Comparison of ENCODE assay signal across 9 mouse cellular contexts in the genomic region with DNA sequence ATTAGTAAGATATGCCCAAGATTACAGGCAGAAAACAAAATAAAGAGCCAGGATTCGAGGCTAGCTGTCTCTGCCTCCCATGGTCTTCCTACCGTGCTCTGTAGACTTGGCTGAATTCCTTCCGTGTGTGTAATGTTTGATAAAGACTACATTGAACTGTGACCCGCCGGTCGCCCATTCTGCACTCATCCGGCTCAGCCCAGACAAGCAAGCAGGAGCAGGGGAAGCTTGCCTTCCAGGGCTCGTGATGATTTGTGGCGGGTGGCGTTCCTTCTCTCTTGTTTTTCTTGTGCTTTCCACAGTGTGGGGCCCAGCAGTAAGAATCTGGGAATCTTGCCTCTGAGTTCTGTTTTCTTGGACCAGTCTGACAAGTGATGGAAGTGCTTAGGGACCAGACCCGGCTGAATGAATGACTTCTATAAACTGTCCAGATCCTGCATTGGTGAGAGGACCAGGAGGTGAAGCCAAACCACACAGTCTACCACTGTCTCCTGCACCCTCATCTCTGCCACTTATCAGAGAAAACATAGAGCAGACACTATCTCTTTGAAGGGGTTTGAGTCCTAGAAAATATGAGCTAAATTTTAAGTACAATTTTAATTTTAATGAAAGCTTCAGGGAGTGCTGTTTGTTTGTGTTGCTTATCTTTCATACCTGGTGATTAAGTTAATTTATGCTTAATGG.
DNase-seq lines count a peak whose midpoint lies in the region; ATAC-seq and TF ChIP-seq lines count a peak whose summit lies in the region.
"Had no signal": no experiment of that assay in that cellular context is flagged by ENCODE, and none has a peak within 500 bp of the region (broad histone marks: within the 10 kb centered on the region; RNA-seq: fewer than 3 reads in every experiment).

No protein-coding gene starts in this region.

- H3K4me3 ChIP-seq in lung, embryonic 14.5 days (ENCODE audit: low read depth, low read length) = no peak overlapping the region
- no peak overlapping the region for H3K4me3 ChIP-seq in lung, adult 2 months (replicated peaks; ENCODE audit: extremely low read depth, low read depth, low read length)
- no peak overlapping the region for H3K4me3 ChIP-seq in kidney, adult 2 months (ENCODE audit: insufficient read depth, low read depth, low read length)
- no peak overlapping the region for H3K4me3 ChIP-seq in liver, postnatal 0 days (ENCODE audit: low read depth, low read length)

- peak; percentile 72 for DNase-seq in lung, embryonic 14.5 days
- DNase-seq in lung, adult 2 months = no peak
- DNase-seq in kidney, adult 2 months = peak; percentile 91
- peak; percentile 51 for DNase-seq in liver, postnatal 0 days
- no peak for DNase-seq in testis, postnatal 10 days (ENCODE audit: low spot score)
- no peak for DNase-seq in right cerebral cortex, postnatal 10 days (ENCODE audit: low spot score in 2 of 2)
- DNase-seq: right cerebral cortex, postnatal 14 days had no signal

- peak; percentile 63 for ATAC-seq in lung, embryonic 14.5 days (ENCODE audit: insufficient read depth)
- peak; percentile 58 for ATAC-seq in erythroid progenitor cell, adult 5-6 weeks (replicated peaks; ENCODE audit: low FRiP score, poor library complexity, severe bottlenecking)
- peak; percentile 77 for ATAC-seq in liver, postnatal 0 days
- ATAC-seq in granulocyte monocyte progenitor cell, adult 5-6 weeks (replicated peaks; ENCODE audit: poor library complexity, severe bottlenecking) = no peak

- no peak for TF ChIP-seq CTCF in lung, embryonic 14.5 days (IDR thresholded peaks at IDR 0.05; ENCODE audit: low read depth)
- TF ChIP-seq CTCF in lung, adult 2 months (IDR thresholded peaks at IDR 0.05; ENCODE audit: insufficient read depth, low read length) = no peak
- no peak for TF ChIP-seq CTCF in kidney, adult 2 months (conservative IDR thresholded peaks at IDR 0.05; ENCODE audit: insufficient read depth, insufficient read length, low read depth, low read length)
- no peak for TF ChIP-seq CTCF in liver, postnatal 0 days (IDR thresholded peaks at IDR 0.05; ENCODE audit: low read depth)

- 8% methylated on average over 11 of the region's 11 CpGs for WGBS in lung, embryonic 14.5 days
- WGBS in lung, adult 2 months = 23% methylated on average over 11 of the region's 11 CpGs
- WGBS in kidney, adult 2 months = 11% methylated on average over 11 of the region's 11 CpGs
- 16% methylated on average over 11 of the region's 11 CpGs for WGBS in liver, postnatal 0 days (ENCODE audit: insufficient replicate concordance)

- TF ChIP-seq EP300 in liver, postnatal 0 days (IDR thresholded peaks at IDR 0.05; ENCODE audit: low read depth) = peak; percentile 2; the same call in 1 of the 2 replicates

- no peak for TF ChIP-seq POLR2A in lung, adult 2 months (IDR thresholded peaks at IDR 0.05; ENCODE audit: borderline replicate concordance, extremely low read depth, low read depth, low read length)
- TF ChIP-seq POLR2A in kidney, adult 2 months (IDR thresholded peaks at IDR 0.05; ENCODE audit: low read depth, low read length) = no peak

- H3K9ac ChIP-seq in lung, embryonic 14.5 days = no peak overlapping the region
- H3K9ac ChIP-seq in liver, postnatal 0 days (replicated peaks) = no peak overlapping the region

- H3K9me3 ChIP-seq in lung, embryonic 14.5 days (ENCODE audit: low read depth, low read length) = peaks cover 11% of the 10 kb centered on the region; the same call in 1 of the 2 replicates
- peaks cover 16% of the 10 kb centered on the region for H3K9me3 ChIP-seq in liver, postnatal 0 days (ENCODE audit: low read length)

- H3K4me2 ChIP-seq in lung, embryonic 14.5 days = no peak overlapping the region
- H3K4me2 ChIP-seq in liver, postnatal 0 days (ENCODE audit: low read depth, low read length) = no peak overlapping the region

- H3K4me1 ChIP-seq in lung, embryonic 14.5 days (ENCODE audit: insufficient read depth) = peaks cover 15% of the 10 kb centered on the region
- no peaks in the 10 kb centered on the region for H3K4me1 ChIP-seq in lung, adult 2 months (ENCODE audit: control insufficient read depth, insufficient read depth, low read length)
- peaks cover 8% of the 10 kb centered on the region for H3K4me1 ChIP-seq in kidney, adult 2 months (ENCODE audit: control insufficient read depth, insufficient read depth, low read length)
- peaks cover 28% of the 10 kb centered on the region for H3K4me1 ChIP-seq in liver, postnatal 0 days (ENCODE audit: insufficient read depth)

- peak overlapping the region; percentile 12; the same call in 1 of the 2 replicates for H3K27ac ChIP-seq in lung, embryonic 14.5 days (ENCODE audit: low read depth)
- no peak overlapping the region for H3K27ac ChIP-seq in kidney, adult 2 months (ENCODE audit: insufficient read depth, low read depth, low read length)
- peak overlapping the region; percentile 52; the same call in 1 of the 2 replicates for H3K27ac ChIP-seq in liver, postnatal 0 days (ENCODE audit: low read depth)

- no peaks in the 10 kb centered on the region for H3K27me3 ChIP-seq in lung, embryonic 14.5 days (ENCODE audit: insufficient read depth, low read length)
- no peaks in the 10 kb centered on the region for H3K27me3 ChIP-seq in kidney, adult 2 months (replicated peaks; ENCODE audit: control insufficient read depth, insufficient read depth, low read length)
- H3K27me3 ChIP-seq in liver, postnatal 0 days (ENCODE audit: insufficient read depth, low read length) = no peaks in the 10 kb centered on the region

- H3K36me3 ChIP-seq in lung, embryonic 14.5 days (ENCODE audit: insufficient read depth) = no peaks in the 10 kb centered on the region
- no peaks in the 10 kb centered on the region for H3K36me3 ChIP-seq in kidney, adult 2 months (ENCODE audit: control insufficient read depth, insufficient read depth, low read length)
- H3K36me3 ChIP-seq in liver, postnatal 0 days (replicated peaks; ENCODE audit: insufficient read depth, low read length) = no peaks in the 10 kb centered on the region

Comparison
In these comparisons a context has a peak if more than half of its experiments do, and no peak if none do; other contexts are left out.
1. DNase-seq: peak in lung, embryonic 14.5 days (single experiment), kidney, adult 2 months (single experiment) and liver, postnatal 0 days (single experiment); none in lung, adult 2 months (single experiment), testis, postnatal 10 days (single experiment) and right cerebral cortex, postnatal 10 days (0 of 2).